Mouse (Mus musculus) left cerebral cortex, postnatal 10 days (tissue): ENCODE measurements around the gene Scamp4. TPM values are rescaled to one million over a fixed set of nuclear protein-coding genes. Genes with fewer than 3 reads are reported as not detected.

Experiments used
- DNase-seq, 2 experiments: peaks; one replicate each; pipeline ENCODE4 v3.0.0; 2021 to 2022; ENCODE audit warnings: low spot score in 2 of 2, mixed read lengths in 1 of 2; ENCODE audit errors: extremely low spot score in 1 of 2
- intact Hi-C: fragments of 180-260 bp; cut with DNase I; formaldehyde crosslinking; loops from one replicate; pipeline ENCODE4 v1.15.1; 2025
- total RNA-seq, 2 experiments: library from RNA; stranded (reverse); gene quantifications; 2 replicates each; pipeline ENCODE4 v1.2.3; 2021

Gene Scamp4
- total RNA-seq, 2 experiments from 2014 or later = 37.5 to 37.9 TPM

- peak; percentile 94 to 99 for DNase-seq
- intact Hi-C loops = loop anchor here (5.0 kb wide), 1 partner anchor 100 kb away; the partner anchor contains the start of gene Mknk2
These were observed 25.2 kb upstream of the Scamp4 start, which contains the start of gene Klf16 for GRCm38 (mm10) chr10:80577195-80578130. Gene Klf16 (minus strand): TSS chr10:80577321.

- DNase-seq = peak in 1 of 2 experiments; percentile 88
- intact Hi-C loops = loop anchor here (5.0 kb wide), 1 partner anchor 99 kb away; the partner anchor contains the start of gene Mknk2
These were observed 24.4 kb upstream of the Scamp4 start for GRCm38 (mm10) chr10:80578131-80578750.

GRCm38 (mm10) chr10:80578911-80579310 is 23.8 kb upstream of the Scamp4 start:
- DNase-seq = peak in 1 of 2 experiments; percentile 76
- intact Hi-C loops = loop anchor here (5.0 kb wide), 1 partner anchor 98 kb away; the partner anchor contains the start of gene Mknk2

GRCm38 (mm10) chr10:80583047-80583446 is 19.6 kb upstream of the Scamp4 start:
- intact Hi-C loops = loop anchor here (5.0 kb wide), 1 partner anchor 104 kb away; no protein-coding TSS in a partner anchor
- no peak for DNase-seq

GRCm38 (mm10) chr10:80584045-80584488 is 18.6 kb upstream of the Scamp4 start:
- DNase-seq = peak in 1 of 2 experiments; percentile 68
- intact Hi-C loops = loop anchor here (5.0 kb wide), 1 partner anchor 103 kb away; no protein-coding TSS in a partner anchor

DNA sequence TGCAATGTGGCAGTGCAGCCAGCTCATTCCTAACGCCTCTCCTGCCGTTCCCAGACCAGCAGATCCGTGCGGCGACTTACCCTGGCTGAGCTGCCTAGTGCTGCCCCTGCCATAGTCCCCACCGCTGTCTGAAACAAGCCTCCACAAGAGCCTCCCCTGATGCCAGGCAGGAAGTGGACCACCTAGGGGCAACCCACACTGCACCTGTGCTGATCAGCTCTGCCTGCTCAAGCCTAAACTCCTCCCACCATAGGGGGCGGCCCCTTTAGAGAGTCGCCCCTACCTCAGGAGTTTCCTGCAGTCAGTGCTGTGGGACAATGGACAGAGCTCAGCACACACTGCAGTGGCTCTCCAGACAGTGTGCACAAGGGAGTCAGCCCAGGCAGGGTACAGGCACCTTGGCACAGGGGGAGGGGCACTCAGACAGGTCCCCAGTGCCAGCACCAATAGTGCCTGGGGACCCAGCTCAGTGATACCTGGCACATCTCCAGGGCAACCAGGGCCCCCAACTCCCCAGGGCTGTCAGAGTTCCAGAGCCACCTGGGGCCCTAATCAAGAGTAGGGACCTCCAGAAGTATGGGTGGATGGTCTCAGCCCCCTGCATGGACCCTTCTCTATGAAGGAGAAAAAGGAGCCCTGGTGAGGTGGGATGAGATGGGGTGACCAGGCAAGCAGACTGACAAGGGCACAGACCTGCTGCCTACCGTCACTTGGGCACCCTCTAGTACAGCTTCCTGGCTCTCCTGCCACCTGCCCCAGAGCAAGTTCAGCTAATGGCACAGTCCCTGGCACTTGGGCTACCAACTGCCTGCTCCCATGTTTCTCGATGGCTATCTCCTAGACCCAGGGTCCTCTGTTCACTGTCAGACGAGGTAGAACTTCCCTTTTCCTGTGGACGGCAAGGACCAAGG is 17.8 kb upstream of the Scamp4 start:
- DNase-seq = peak in 1 of 2 experiments; percentile 56
- intact Hi-C loops = loop anchor here (5.0 kb wide), 1 partner anchor 102 kb away; no protein-coding TSS in a partner anchor

GRCm38 (mm10) chr10:80585581-80585980 is 17.1 kb upstream of the Scamp4 start:
- intact Hi-C loops = no loop called here
- DNase-seq = peak in 1 of 2 experiments; percentile 20

- intact Hi-C loops = no loop called here
- peak in 1 of 2 experiments; percentile 56 for DNase-seq
These were observed 16.0 kb upstream of the Scamp4 start for GRCm38 (mm10) chr10:80586407-80587304.

DNA sequence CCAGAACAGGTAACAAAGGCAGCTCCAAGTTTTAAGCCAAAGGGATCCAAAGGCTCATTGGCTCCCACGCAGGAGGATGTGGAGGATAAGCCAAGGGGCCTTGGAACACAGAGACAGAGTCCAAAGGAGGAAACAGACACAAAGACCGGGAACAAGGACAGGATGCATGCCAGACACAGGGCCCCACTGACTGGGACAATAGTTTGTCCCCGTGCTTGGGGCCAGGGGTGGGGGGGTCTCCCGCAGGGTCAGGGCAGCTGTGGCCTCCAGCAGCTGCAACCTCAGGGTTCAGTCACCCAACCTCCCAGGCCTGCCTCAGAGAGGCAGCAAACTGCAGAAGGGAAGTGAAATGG is 15.4 kb upstream of the Scamp4 start:
- peak in 1 of 2 experiments; percentile 82 for DNase-seq
- intact Hi-C loops = no loop called here

- DNase-seq = peak in 1 of 2 experiments; percentile 50
These were observed 13.4 kb upstream of the Scamp4 start for GRCm38 (mm10) chr10:80589127-80589878.

DNA sequence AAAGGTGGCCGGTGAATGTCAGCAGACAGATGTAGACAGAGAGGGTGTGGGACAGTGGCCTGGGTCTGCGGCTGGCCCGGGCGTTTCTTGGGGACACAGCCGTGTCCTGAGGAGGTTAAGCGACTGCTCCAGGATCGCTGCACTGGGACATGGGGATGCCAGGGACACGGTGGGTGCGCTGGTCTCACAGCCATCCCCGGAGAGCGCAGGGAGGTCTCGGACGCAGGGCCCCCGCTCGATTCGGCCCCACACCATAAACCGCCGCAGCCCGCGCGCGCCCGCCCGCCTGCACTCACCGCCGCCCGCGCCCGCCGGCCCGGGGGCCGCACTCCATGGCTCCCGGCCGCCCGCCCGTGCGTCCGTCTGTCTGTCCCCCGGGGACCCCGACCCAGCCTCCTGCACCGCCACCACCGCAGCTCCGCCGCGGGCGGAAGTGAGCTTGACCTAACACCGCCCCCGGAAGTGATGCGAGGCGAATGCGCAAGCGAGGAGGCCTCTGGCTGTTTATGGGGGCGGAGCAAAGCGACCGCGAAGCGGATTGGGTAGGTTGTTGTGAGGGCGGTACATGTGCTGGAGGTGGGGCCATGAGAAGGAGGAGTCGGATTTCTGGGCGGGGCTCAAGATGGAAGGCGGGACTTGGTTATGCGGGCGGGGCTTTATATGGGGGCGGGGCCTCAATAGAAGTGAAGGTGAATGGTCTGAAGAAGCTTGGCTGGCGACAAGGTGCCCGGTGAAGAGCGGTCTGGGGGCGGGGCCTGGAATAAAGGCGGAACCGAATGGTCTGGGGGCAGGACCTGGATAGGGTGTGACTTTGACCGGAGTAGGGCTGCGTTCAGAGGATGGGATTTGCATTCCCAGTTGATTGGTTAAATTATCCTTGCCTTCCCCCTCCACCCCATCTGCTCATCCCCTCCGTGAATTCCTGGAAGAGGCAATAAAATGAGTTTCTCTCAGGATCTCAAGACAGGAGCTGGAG is 12.5 kb upstream of the Scamp4 start, which contains the start of gene Abhd17a:
Abhd17a (minus strand) TSS at position 463 of the 976 bp plus-strand sequence.
- intact Hi-C loops = no loop called here
- DNase-seq = peak; percentile 92 to 99

More at GRCm38 (mm10) chr10:80589127-80589878, 13.4 kb upstream of the Scamp4 start:
- intact Hi-C loops = no loop called here

DNA sequence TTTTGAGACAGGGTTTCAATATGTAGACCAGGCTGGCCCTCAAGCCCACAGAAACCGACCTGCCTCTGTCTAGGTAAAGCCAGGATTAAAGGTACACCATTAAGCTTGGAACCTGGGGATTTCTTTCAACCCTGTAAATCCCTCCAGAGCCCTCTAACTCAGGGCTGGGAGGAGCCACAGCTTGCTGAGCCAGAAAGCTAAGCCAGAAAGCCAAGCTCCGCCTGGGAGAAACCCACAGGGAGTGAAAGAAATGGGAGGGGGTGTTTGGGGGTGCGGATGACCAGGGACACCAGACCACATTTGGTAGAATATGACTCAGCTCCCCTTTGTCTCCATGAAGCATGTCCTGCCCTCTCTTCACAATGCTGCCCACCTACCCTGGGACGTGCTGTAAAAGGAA is 6.4 kb upstream of the Scamp4 start:
- DNase-seq = no peak
- intact Hi-C loops = no loop called here

DNA sequence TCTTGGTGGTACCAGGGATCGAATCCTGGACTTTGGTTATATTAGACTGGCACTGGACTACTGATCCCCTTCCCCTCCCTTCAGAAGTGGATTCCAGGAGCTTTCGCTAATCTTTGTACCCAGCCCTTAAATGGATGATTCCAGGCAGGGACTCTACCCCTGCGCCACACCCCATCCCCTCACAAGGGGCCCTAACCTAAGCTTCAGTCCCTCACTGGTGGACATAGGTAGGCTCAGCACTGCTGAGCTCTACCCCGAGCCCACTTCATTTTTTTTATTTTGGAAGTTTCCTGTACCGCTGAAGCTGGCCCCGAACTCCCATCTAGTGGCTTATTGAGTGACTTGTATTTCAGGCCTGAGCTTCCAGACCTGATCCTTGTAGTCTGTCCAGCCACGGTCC is 692 bp downstream of the Scamp4 start:
- intact Hi-C loops = no loop called here
- no peak for DNase-seq

- no peak for DNase-seq
- intact Hi-C loops = no loop called here
These were observed 1.4 kb downstream of the Scamp4 start for GRCm38 (mm10) chr10:80604001-80604509.

GRCm38 (mm10) chr10:80604988-80605387 is 2.3 kb downstream of the Scamp4 start:
- no peak for DNase-seq
- intact Hi-C loops = no loop called here
